Mouse (Mus musculus) midbrain, embryonic 16.5 days (tissue): Measurements from ENCODE around the gene Vgll4. TPM values are rescaled to one million over a fixed set of nuclear protein-coding genes. Genes with fewer than 3 reads are reported as not detected.
A peak's percentile ranks its signal among the peaks of the same experiment; 100 is the strongest.

Source experiments
- ATAC-seq: fragments of 200-750 bp; cut with Nextera tagmentation; 2 replicates; pipeline ENCODE4 v1.8.0; 2017; ENCODE audit warnings: moderate TSS enrichment
- H3K27ac ChIP-seq: fragments of 300-500 bp; sonication (generic); 2 replicates; pipeline ENCODE4 v1.5.1; 2014; ENCODE audit warnings: mild to moderate bottlenecking, low read length, mixed read lengths
- H3K27me3 ChIP-seq: fragments of 300-500 bp; sonication (generic); 2 replicates; pipeline ENCODE4 v1.6.1; 2014; ENCODE audit warnings: low read depth, low read length, mixed read lengths; ENCODE audit not compliant: control insufficient read depth, insufficient read depth
- H3K36me3 ChIP-seq: fragments of 300-500 bp; sonication (generic); 2 replicates; pipeline ENCODE4 v1.6.1; 2014; ENCODE audit warnings: mild to moderate bottlenecking, low read length, moderate library complexity, mixed read lengths; ENCODE audit not compliant: control insufficient read depth, insufficient read depth
- H3K4me1 ChIP-seq: fragments of 300-500 bp; sonication (generic); 2 replicates; pipeline ENCODE4 v1.6.1; 2014; ENCODE audit warnings: mild to moderate bottlenecking, low read length, mixed read lengths; ENCODE audit not compliant: control insufficient read depth, insufficient read depth
- H3K4me2 ChIP-seq: fragments of 300-500 bp; sonication (generic); 2 replicates; pipeline ENCODE4 v1.6.1; 2014; ENCODE audit warnings: mild to moderate bottlenecking, low read length, mixed read lengths
- H3K4me3 ChIP-seq: fragments of 300-500 bp; sonication (generic); 2 replicates; pipeline ENCODE4 v1.5.1; 2014; ENCODE audit warnings: low read depth, mild to moderate bottlenecking, low read length, moderate library complexity, mixed read lengths
- H3K9ac ChIP-seq: fragments of 300-500 bp; sonication (generic); 2 replicates; pipeline ENCODE4 v1.6.1; 2014; ENCODE audit warnings: low read depth, low read length, mixed read lengths
- H3K9me3 ChIP-seq: fragments of 300-500 bp; sonication (generic); replicated peaks from 2 replicates; pipeline ENCODE4 v1.6.1; 2014; ENCODE audit warnings: mild to moderate bottlenecking, low read length, mixed read lengths; ENCODE audit not compliant: control insufficient read depth, poor library complexity, severe bottlenecking
- WGBS: fragments of 180-500 bp; shearing (Covaris S2); extraction: QIAGEN DNeasy Blood & Tissue Kit; methylation state at CpG from one replicate; pipeline ENCODE4 v1.1.7; 2014; 5-methylcytosine and 5-hydroxymethylcytosine counted together
- polyA plus RNA-seq: library from polyadenylated mRNA; unstranded; fragments of >200 nt; fragmentation: Nextera tagmentation; extraction: Ambion mirVana; gene quantifications from 2 replicates; pipeline ENCODE4 v1.2.1, GENCODE M21; 2015

Vgll4 gene
- polyA plus RNA-seq, 1 experiment from 2014 or later = 51.0 TPM

- ATAC-seq = no peak
- Histone ChIP-seq H3K27me3 (no peaks in the 10 kb centered on the region), H3K27ac (0 out of 2 replicates have a peak overlapping the region, but pooled peaks have one; percentile 7)
Measured at GRCm38 (mm10) chr6:114819971-114820481, 149.8 kb downstream of the Vgll4 start.

DNA sequence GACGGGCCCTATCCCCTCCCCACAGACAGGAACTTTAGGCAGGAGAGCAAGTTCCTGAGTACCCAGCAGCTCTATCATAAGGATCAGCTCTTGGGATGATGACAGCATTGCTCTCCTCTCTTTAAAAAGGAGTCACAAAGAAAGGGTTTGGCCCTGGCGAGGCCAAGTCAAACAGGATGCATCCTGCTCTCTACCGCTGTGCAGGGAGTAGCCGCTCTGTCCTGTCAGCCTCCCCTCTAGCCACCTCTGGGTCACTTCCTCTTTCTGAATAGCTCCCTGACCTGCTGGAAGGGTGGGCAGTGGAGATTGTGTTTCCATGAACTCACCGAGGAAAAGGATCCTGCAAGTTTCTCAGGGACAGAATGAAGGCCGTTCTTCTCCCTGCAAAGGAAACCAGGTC lies 151.3 kb downstream of the Vgll4 start:
- Histone ChIP-seq H3K9ac (no peak overlapping the region), H3K9me3 (no peaks in the 10 kb centered on the region), H3K27me3 (no peaks in the 10 kb centered on the region), H3K4me2 (no peak overlapping the region), H3K4me3 (no peak overlapping the region), H3K36me3 (no peaks in the 10 kb centered on the region), H3K27ac (0 out of 2 replicates have a peak overlapping the region, but pooled peaks have one; percentile 1), H3K4me1 (no peaks in the 10 kb centered on the region)
- 0 out of 2 replicates have a peak, but pooled peaks have one; percentile 39 for ATAC-seq
- 67% methylated on average over 6 of the region's 6 CpGs for WGBS

More at GRCm38 (mm10) chr6:114819971-114820481, 149.8 kb downstream of the Vgll4 start:
- Histone ChIP-seq H3K36me3 (no peaks in the 10 kb centered on the region), H3K9ac (no peak overlapping the region), H3K4me2 (no peak overlapping the region), H3K4me3 (no peak overlapping the region), H3K9me3 (no peaks in the 10 kb centered on the region), H3K4me1 (no peaks in the 10 kb centered on the region)
- WGBS = 53% methylated on average over 9 of the region's 9 CpGs

DNA sequence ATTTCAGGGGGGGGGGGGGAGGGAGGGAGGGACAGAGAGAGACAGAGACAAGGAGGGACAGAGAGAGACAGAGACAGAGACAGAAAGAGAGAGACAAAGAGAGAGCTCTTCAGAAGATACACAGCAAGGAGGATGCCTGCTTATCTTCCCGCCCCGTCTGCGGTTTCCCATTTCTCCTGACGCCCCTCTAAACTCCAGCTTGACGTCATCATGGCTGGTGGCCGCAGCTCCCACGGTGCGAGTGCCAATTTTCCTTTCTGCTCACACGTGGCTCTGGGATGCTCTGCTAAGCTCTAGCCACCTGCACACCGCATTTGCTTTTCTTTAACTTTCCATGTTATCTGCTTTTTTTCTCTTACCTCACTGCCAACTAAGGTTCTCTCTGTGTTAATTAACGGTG lies 151.8 kb downstream of the Vgll4 start:
- Histone ChIP-seq H3K4me3 (no peak overlapping the region), H3K27me3 (no peaks in the 10 kb centered on the region), H3K4me2 (no peak overlapping the region), H3K27ac (no peak overlapping the region), H3K9ac (no peak overlapping the region), H3K36me3 (no peaks in the 10 kb centered on the region), H3K9me3 (no peaks in the 10 kb centered on the region), H3K4me1 (no peaks in the 10 kb centered on the region)
- WGBS = 50% methylated on average over 10 of the region's 11 CpGs
- ATAC-seq = no peak

GRCm38 (mm10) chr6:114814882-114815650 lies 154.7 kb downstream of the Vgll4 start:
- no peaks in the 10 kb centered on the region for H3K27me3 ChIP-seq
- no peak for ATAC-seq
- no peak overlapping the region for H3K4me3 ChIP-seq
- H3K4me1 ChIP-seq = no peaks in the 10 kb centered on the region
- 88% methylated on average over 5 of the region's 5 CpGs for WGBS
- H3K27ac ChIP-seq = no peak overlapping the region
- H3K9ac ChIP-seq = no peak overlapping the region
- H3K36me3 ChIP-seq = no peaks in the 10 kb centered on the region
- no peak overlapping the region for H3K4me2 ChIP-seq
- no peaks in the 10 kb centered on the region for H3K9me3 ChIP-seq

GRCm38 (mm10) chr6:114814199-114814881 lies 155.5 kb downstream of the Vgll4 start:
- 65% methylated on average over 6 of the region's 6 CpGs for WGBS
- Histone ChIP-seq H3K27ac (no peak overlapping the region), H3K36me3 (no peaks in the 10 kb centered on the region), H3K9ac (no peak overlapping the region), H3K4me3 (no peak overlapping the region), H3K4me2 (no peak overlapping the region), H3K27me3 (no peaks in the 10 kb centered on the region), H3K4me1 (no peaks in the 10 kb centered on the region), H3K9me3 (no peaks in the 10 kb centered on the region)
- no peak for ATAC-seq

DNA sequence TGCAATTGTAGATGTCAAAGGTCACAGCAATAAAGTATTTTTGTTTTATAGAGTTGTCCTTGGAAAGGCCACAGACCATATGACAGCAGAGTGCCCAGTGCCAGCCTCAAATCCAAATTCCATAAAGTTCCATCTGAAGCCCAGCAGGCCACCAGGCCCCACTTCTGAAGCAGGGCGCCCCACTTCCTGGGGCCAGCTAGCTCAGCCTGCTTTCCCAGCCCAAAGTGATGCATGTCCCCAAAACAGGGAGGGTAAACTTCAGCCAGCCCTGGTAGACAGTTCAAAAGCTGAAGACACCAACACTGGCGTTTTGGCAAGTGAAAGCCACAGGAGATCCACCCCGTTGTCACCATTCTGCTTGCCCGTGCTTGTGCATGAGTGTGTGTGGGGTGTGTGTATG lies 157.0 kb downstream of the Vgll4 start:
- no peak overlapping the region for H3K27ac ChIP-seq
- H3K27me3 ChIP-seq = no peaks in the 10 kb centered on the region
- WGBS = 86% methylated on average over 4 of the region's 4 CpGs
- no peaks in the 10 kb centered on the region for H3K36me3 ChIP-seq
- no peaks in the 10 kb centered on the region for H3K9me3 ChIP-seq
- no peak overlapping the region for H3K9ac ChIP-seq
- H3K4me3 ChIP-seq = no peak overlapping the region
- H3K4me2 ChIP-seq = no peak overlapping the region
- ATAC-seq = no peak
- H3K4me1 ChIP-seq = no peaks in the 10 kb centered on the region

DNA sequence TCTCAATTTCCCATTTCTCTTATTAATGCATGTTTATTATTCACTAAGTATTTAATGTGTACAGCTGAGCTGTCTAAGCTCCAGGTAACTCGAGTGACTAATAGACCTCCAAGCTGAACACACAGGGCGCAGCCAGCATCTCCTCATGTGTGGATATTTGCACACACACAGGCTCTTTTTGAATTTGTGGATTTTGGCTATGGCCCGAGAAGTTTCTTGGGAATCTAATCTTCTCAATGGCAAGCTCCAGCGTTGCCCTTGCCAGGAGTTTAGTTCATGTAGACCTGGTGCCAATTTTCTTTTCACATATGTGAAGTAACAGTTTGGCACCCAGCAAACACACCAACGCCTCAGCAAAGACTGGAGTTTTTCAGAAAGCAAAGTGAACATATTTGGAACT lies 157.5 kb downstream of the Vgll4 start:
- no peak for ATAC-seq
- Histone ChIP-seq H3K9me3 (no peaks in the 10 kb centered on the region), H3K4me2 (no peak overlapping the region), H3K27ac (no peak overlapping the region), H3K4me1 (no peaks in the 10 kb centered on the region), H3K9ac (no peak overlapping the region), H3K4me3 (no peak overlapping the region), H3K27me3 (no peaks in the 10 kb centered on the region), H3K36me3 (no peaks in the 10 kb centered on the region)
- WGBS = 87% methylated on average over 5 of the region's 5 CpGs
